Mouse (Mus musculus) liver, embryonic 13.5 days (tissue): ENCODE results near the gene Tppp3. TPM values are rescaled to one million over a fixed set of nuclear protein-coding genes. Genes with fewer than 3 reads are reported as not detected.

ENCODE experiments used
- ATAC-seq: fragments of 200-750 bp; cut with Nextera tagmentation; 2 replicates; pipeline ENCODE4 v1.8.0; 2017; ENCODE audit warnings: low read depth, mild to moderate bottlenecking, moderate number of reproducible peaks, moderate library complexity
- DNase-seq: peaks from one replicate; pipeline ENCODE4 v3.0.0; 2022
- H3K27ac ChIP-seq: fragments of 300-500 bp; sonication (generic); 2 replicates; pipeline ENCODE4 v1.5.1; 2015; ENCODE audit warnings: moderate library complexity, mild to moderate bottlenecking, inconsistent platforms
- H3K27me3 ChIP-seq: fragments of 300-500 bp; sonication (generic); 2 replicates; pipeline ENCODE4 v1.6.1; 2015; ENCODE audit warnings: mild to moderate bottlenecking, inconsistent platforms
- H3K36me3 ChIP-seq: fragments of 300-500 bp; sonication (generic); 2 replicates; pipeline ENCODE4 v1.6.1; 2015; ENCODE audit warnings: mild to moderate bottlenecking, inconsistent platforms
- H3K4me1 ChIP-seq: fragments of 300-500 bp; sonication (generic); replicated peaks from 2 replicates; pipeline ENCODE4 v1.6.1; 2015; ENCODE audit warnings: inconsistent platforms
- H3K4me2 ChIP-seq: fragments of 300-500 bp; sonication (generic); 2 replicates; pipeline ENCODE4 v1.6.1; 2015; ENCODE audit warnings: inconsistent platforms, mild to moderate bottlenecking, moderate library complexity
- H3K4me3 ChIP-seq: fragments of 300-500 bp; sonication (generic); replicated peaks from 2 replicates; pipeline ENCODE4 v1.5.1; 2015; ENCODE audit warnings: mild to moderate bottlenecking, inconsistent platforms
- H3K9ac ChIP-seq: fragments of 300-500 bp; sonication (generic); 2 replicates; pipeline ENCODE4 v1.6.1; 2015; ENCODE audit warnings: mild to moderate bottlenecking, inconsistent platforms
- H3K9me3 ChIP-seq: fragments of 300-500 bp; sonication (generic); replicated peaks from 2 replicates; pipeline ENCODE4 v1.6.1; 2016; ENCODE audit warnings: inconsistent platforms
- WGBS: fragments of 180-500 bp; shearing (Covaris S2); methylation state at CpG from one replicate; pipeline ENCODE4 v1.1.7; 2015; ENCODE audit not compliant: insufficient replicate concordance; 5-methylcytosine and 5-hydroxymethylcytosine counted together
- polyA plus RNA-seq: library from polyadenylated mRNA; unstranded; fragments of >200 nt; fragmentation: Nextera tagmentation; extraction: Ambion mirVana; gene quantifications from 2 replicates; pipeline ENCODE4 v1.2.1, GENCODE M21; 2015

Gene Tppp3
- polyA plus RNA-seq, 1 experiment from 2014 or later: 1.8 TPM

- no peak overlapping the region for H3K4me2 ChIP-seq
- 60% methylated on average over 1 of the region's 1 CpGs for WGBS
Measured at GRCm38 (mm10) chr8:105422006-105422405, 49.3 kb downstream of the Tppp3 start.

GRCm38 (mm10) chr8:105419800-105420199, 51.5 kb downstream of the Tppp3 start:
- WGBS: 83% methylated on average over 4 of the region's 4 CpGs
- Histone ChIP-seq H3K27me3 (peaks cover 24% of the 10 kb centered on the region), H3K36me3 (no peaks in the 10 kb centered on the region), H3K4me1 (no peaks in the 10 kb centered on the region), H3K9me3 (no peaks in the 10 kb centered on the region), H3K4me3 (no peak overlapping the region), H3K27ac (no peak overlapping the region), H3K9ac (no peak overlapping the region), H3K4me2 (no peak overlapping the region)
- DNase-seq: no peak
- no peak for ATAC-seq

More at GRCm38 (mm10) chr8:105422006-105422405, 49.3 kb downstream of the Tppp3 start:
- no peak overlapping the region for H3K9ac ChIP-seq
- DNase-seq (no peak), ATAC-seq (no peak)
- H3K4me3 ChIP-seq: no peak overlapping the region
- no peaks in the 10 kb centered on the region for H3K4me1 ChIP-seq
- no peaks in the 10 kb centered on the region for H3K36me3 ChIP-seq
- no peaks in the 10 kb centered on the region for H3K9me3 ChIP-seq
- H3K27me3 ChIP-seq: 0 out of 2 replicates have a peak, but pooled peaks cover 13% of the 10 kb centered on the region
- no peak overlapping the region for H3K27ac ChIP-seq

GRCm38 (mm10) chr8:105418992-105419391, 52.3 kb downstream of the Tppp3 start:
- ATAC-seq (no peak), DNase-seq (no peak)
- no peak overlapping the region for H3K4me2 ChIP-seq
- H3K4me3 ChIP-seq: no peak overlapping the region
- H3K9ac ChIP-seq: no peak overlapping the region
- H3K27me3 ChIP-seq: peaks cover 28% of the 10 kb centered on the region
- H3K9me3 ChIP-seq: no peaks in the 10 kb centered on the region
- no peak overlapping the region for H3K27ac ChIP-seq
- H3K36me3 ChIP-seq: no peaks in the 10 kb centered on the region
- 66% methylated on average over 2 of the region's 2 CpGs for WGBS
- peaks cover under 1% of the 10 kb centered on the region; the same call in 1 of the 2 replicates for H3K4me1 ChIP-seq

Other genes with a start within 250 kb of the Tppp3 start
- 13.5 and 16.0 TPM in 2 replicates for gene D230025D16Rik, start 246.4 kb downstream of the Tppp3 start, polyA plus RNA-seq
- gene B3gnt9, start 216.4 kb downstream of the Tppp3 start, polyA plus RNA-seq: 2.3 and 3.2 TPM in 2 replicates
- gene Tradd, start 206.9 kb downstream of the Tppp3 start, polyA plus RNA-seq: 16.2 and 16.7 TPM in 2 replicates
- 0.98 and 1.1 TPM in 2 replicates for gene Fbxl8, start 206.9 kb downstream of the Tppp3 start, polyA plus RNA-seq
- gene Hsf4, start 201.7 kb downstream of the Tppp3 start, polyA plus RNA-seq: 0.10 TPM in 1 of 2 replicates, not detected in the other
- 0.10 and 0.14 TPM in 2 replicates for gene Nol3, start 195.4 kb downstream of the Tppp3 start, polyA plus RNA-seq
- gene 4931428F04Rik, start 181.7 kb downstream of the Tppp3 start, polyA plus RNA-seq: 0.60 and 1.1 TPM in 2 replicates
- gene Exoc3l, start 175.4 kb downstream of the Tppp3 start, polyA plus RNA-seq: 6.2 and 6.7 TPM in 2 replicates
- 187 and 232 TPM in 2 replicates for gene E2f4, start 173.9 kb downstream of the Tppp3 start, polyA plus RNA-seq
- gene Elmo3, start 165.9 kb downstream of the Tppp3 start, polyA plus RNA-seq: 2.1 and 2.8 TPM in 2 replicates
- 9.4 and 9.5 TPM in 2 replicates for gene Lrrc29, start 145.2 kb downstream of the Tppp3 start, polyA plus RNA-seq
- 103 and 108 TPM in 2 replicates for gene Tmem208, start 145.2 kb downstream of the Tppp3 start, polyA plus RNA-seq
- gene Fhod1, start 123.6 kb downstream of the Tppp3 start, polyA plus RNA-seq: 0.66 and 0.71 TPM in 2 replicates
- 0.14 and 0.15 TPM in 2 replicates for gene Slc9a5, start 122.7 kb downstream of the Tppp3 start, polyA plus RNA-seq
- 0.05 and 0.09 TPM in 2 replicates for gene Plekhg4, start 98.3 kb downstream of the Tppp3 start, polyA plus RNA-seq
- gene Kctd19, start 58.0 kb downstream of the Tppp3 start, polyA plus RNA-seq: not detected in 2 replicates
- gene Lrrc36, start 58.0 kb downstream of the Tppp3 start, polyA plus RNA-seq: 0.15 and 0.16 TPM in 2 replicates
- 2.1 TPM in 2 replicates for gene Zdhhc1, start 25.4 kb upstream of the Tppp3 start, polyA plus RNA-seq
- 1.5 and 2.2 TPM in 2 replicates for gene Hsd11b2, start 47.2 kb upstream of the Tppp3 start, polyA plus RNA-seq
- gene Atp6v0d1, start 94.5 kb upstream of the Tppp3 start, polyA plus RNA-seq: 49.4 and 52.7 TPM in 2 replicates
- 7.2 and 9.0 TPM in 2 replicates for gene Ripor1, start 133.7 kb upstream of the Tppp3 start, polyA plus RNA-seq
- 69.1 and 75.8 TPM in 2 replicates for gene Ctcf, start 165.0 kb upstream of the Tppp3 start, polyA plus RNA-seq
- 0.15 and 0.41 TPM in 2 replicates for gene Agrp, start 165.9 kb upstream of the Tppp3 start, polyA plus RNA-seq
- 0.29 and 0.32 TPM in 2 replicates for gene Carmil2, start 214.7 kb upstream of the Tppp3 start, polyA plus RNA-seq
- gene Acd, start 229.6 kb upstream of the Tppp3 start, polyA plus RNA-seq: 24.4 and 26.8 TPM in 2 replicates
- gene Pard6a, start 229.6 kb upstream of the Tppp3 start, polyA plus RNA-seq: 8.5 and 8.6 TPM in 2 replicates
- gene 4933405L10Rik, start 236.1 kb upstream of the Tppp3 start, polyA plus RNA-seq: not detected in 2 replicates
- 8.6 and 8.8 TPM in 2 replicates for gene Enkd1, start 236.7 kb upstream of the Tppp3 start, polyA plus RNA-seq